Mouse (Mus musculus) right cerebral cortex, postnatal 10 days (tissue): ENCODE results near the gene Phldb2.
A peak's percentile ranks its signal among the peaks of the same experiment; 100 is the strongest.

Experiments
- DNase-seq, 2 experiments: peaks; one replicate each; pipeline ENCODE4 v3.0.0; 2021; ENCODE audit warnings: low spot score in 2 of 2

The Phldb2 gene

DNA sequence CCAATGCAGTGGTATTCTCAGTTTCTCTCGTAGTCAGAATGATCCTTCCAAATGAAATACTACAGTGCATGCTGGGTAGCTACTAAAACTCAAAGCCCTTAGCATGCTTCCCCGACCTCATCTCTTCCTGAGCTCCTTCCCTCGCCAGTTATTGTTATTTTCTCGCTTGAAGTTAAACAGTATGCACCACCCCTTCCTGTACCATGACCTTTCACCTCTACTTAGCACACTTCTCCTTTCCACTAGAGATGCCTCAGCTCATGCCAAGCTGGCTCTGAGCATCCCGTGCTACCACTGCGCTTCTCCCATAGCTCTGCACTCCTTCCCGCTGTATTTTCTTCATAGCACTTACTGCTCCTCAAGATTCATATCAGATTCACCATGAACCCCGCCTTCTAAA lies 215.5 kb downstream of the Phldb2 start:
- no peak for DNase-seq

DNA sequence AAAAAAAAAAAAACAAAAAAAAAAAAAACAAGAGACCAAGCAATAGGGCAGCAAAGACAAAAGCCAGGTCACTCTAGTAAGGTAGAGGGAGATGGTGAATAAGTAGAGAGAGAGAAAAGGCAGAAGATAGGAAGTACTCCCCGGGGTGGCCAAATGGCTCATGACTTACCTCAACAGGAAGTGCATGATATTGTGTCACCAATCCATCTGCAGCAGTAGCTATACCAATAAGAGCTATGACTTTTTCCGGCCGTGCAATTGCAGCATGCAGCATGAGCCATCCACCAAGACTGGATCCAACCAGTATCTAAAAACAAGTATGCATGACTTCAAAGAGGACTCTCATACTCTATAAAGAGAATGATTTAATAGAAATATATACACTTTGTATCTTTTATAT lies 216.7 kb downstream of the Phldb2 start:
- no peak for DNase-seq

- no peak for DNase-seq
Measured at GRCm38 (mm10) chr16:45729163-45729562, 224.2 kb downstream of the Phldb2 start.

GRCm38 (mm10) chr16:45724742-45725102 lies 228.7 kb downstream of the Phldb2 start:
- no peak for DNase-seq

- peak; percentile 85 to 91 for DNase-seq
Measured at GRCm38 (mm10) chr16:45724061-45724741, 229.2 kb downstream of the Phldb2 start, which contains the start of gene Tagln3. Tagln3 (minus strand) TSS chr16:45724608.

DNA sequence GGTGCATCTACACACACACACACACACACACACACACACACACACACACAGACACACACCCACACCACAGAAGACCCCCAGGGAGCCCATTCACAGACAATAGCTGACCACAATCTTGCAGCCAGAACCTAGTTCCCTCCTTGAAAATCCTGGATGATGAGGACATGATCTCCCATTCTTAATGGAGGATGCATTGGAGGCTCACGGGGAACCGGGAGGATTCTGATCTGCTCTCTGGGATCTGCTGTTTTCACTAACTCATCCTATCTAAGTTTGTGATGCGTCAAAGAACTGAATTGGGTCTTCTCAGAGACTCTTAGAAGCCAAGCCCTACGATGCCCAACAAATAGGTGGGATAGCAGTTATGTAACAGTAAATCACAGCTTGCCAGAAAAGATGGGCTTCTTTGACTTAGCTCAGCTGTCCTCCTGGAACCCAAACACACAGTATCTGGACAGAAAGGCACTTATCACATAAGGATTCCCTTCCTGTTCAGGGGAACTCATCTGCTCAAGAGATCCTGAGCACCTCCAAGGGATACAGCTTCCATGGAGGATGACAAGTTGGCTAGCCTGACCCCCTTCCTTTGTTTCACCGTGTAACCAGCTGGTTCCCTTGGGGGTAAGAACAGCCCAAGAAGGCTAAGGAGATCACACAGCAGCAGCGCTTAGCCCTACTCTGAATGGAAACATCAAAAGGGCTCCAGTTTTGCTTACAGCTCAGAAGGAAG lies 230.1 kb downstream of the Phldb2 start:
- no peak for DNase-seq

- DNase-seq: peak in 1 of 2 experiments; percentile 58
Measured at GRCm38 (mm10) chr16:45722460-45722951, 230.9 kb downstream of the Phldb2 start.

GRCm38 (mm10) chr16:45720022-45720630 lies 233.3 kb downstream of the Phldb2 start:
- peak in 1 of 2 experiments; percentile 38 for DNase-seq

- DNase-seq: peak in 1 of 2 experiments; percentile 19
Measured at GRCm38 (mm10) chr16:45718296-45718695, 235.1 kb downstream of the Phldb2 start.

- peak in 1 of 2 experiments; percentile 26 for DNase-seq
Measured at GRCm38 (mm10) chr16:45714489-45715150, 238.8 kb downstream of the Phldb2 start.

- peak in 1 of 2 experiments; percentile 17 for DNase-seq
Measured at GRCm38 (mm10) chr16:45713878-45714277, 239.5 kb downstream of the Phldb2 start.

GRCm38 (mm10) chr16:45713261-45713660 lies 240.1 kb downstream of the Phldb2 start:
- peak in 1 of 2 experiments; percentile 19 for DNase-seq

- peak in 1 of 2 experiments; percentile 30 for DNase-seq
Measured at GRCm38 (mm10) chr16:45711263-45711662, 242.1 kb downstream of the Phldb2 start.

DNA sequence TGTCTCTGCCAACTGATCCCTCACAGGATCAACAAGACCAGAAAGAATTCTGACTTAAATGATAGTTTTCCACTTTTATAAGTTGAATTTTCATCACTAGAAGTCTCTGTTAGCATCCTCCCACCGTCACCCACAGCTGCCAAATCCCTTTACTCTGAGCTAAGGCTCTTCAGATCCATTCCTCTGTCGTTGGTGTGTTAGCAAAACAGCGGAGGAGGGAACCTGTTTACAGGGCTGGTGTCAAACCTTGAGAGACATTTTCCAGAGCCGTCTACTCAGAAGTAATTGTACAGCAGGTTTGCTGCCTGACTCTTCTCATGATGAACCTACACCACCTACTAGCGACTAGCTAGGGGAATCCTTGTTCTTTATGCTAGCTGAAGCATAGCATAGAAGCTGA lies 254.1 kb downstream of the Phldb2 start:
- DNase-seq: no peak

DNA sequence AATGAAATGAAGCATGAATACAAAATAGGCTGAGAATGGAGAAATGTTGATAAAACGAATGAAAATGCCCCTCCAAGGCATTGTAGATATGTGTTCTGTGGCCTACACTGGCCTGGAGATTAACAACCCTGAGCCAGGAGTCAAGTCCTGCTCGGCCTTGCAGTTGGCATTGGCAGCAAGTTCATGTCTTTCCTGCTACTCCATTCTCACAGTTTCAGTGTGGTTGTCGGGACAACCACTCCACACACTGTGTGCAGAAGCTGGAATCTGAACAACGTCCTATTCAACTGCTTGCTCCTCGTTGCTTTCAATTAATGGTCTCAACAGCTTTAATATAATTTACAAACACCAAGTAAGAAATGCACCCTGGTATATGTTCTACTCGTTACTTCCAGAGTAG lies 255.4 kb downstream of the Phldb2 start:
- peak in 1 of 2 experiments; percentile 59 for DNase-seq
